Mouse (Mus musculus) monocyte, adult 5-6 weeks (primary cell): ENCODE measurements around the gene Gm20721. TPM values are rescaled to one million over a fixed set of nuclear protein-coding genes. Genes with fewer than 3 reads are reported as not detected.
"Not testable (repeated sequence)": the region's sequence is repeated elsewhere in the genome, so short reads cannot be mapped to it uniquely, and the experiment has no call there.

Experiments
- ATAC-seq: fragments of 153-309, 156-312 bp; replicated peaks from 2 replicates; pipeline ENCODE4 v1.8.0; 2017; ENCODE audit warnings: mild to moderate bottlenecking; ENCODE audit not compliant: low TSS enrichment, insufficient number of reproducible peaks, severe bottlenecking, poor library complexity, low FRiP score
- total RNA-seq: library from RNA; stranded (forward); fragments of 200-1000, 200-491, 200-594 nt; gene quantifications from 3 replicates; pipeline ENCODE4 v1.2.3, GENCODE M21; 2017

The Gm20721 gene
- total RNA-seq, 1 experiment from 2014 or later: 8.0 TPM

- no peak for ATAC-seq
These were observed 13.1 kb downstream of the Gm20721 start for GRCm38 (mm10) chr2:174333239-174333890.

- ATAC-seq: no peak
These were observed 15.1 kb downstream of the Gm20721 start for GRCm38 (mm10) chr2:174331282-174332030.

GRCm38 (mm10) chr2:174330616-174331191, 15.8 kb downstream of the Gm20721 start:
- 0 out of 2 replicates have a peak, but pooled peaks have one; percentile 15 for ATAC-seq

GRCm38 (mm10) chr2:174329663-174330615, 16.6 kb downstream of the Gm20721 start:
- no peak for ATAC-seq

GRCm38 (mm10) chr2:174328926-174329662, 17.4 kb downstream of the Gm20721 start:
- no peak for ATAC-seq

GRCm38 (mm10) chr2:174328358-174328905, 18.1 kb downstream of the Gm20721 start:
- no peak for ATAC-seq

GRCm38 (mm10) chr2:174327295-174327981, 19.1 kb downstream of the Gm20721 start:
- ATAC-seq: peak; percentile 82

- ATAC-seq: no peak
These were observed 20.0 kb downstream of the Gm20721 start for GRCm38 (mm10) chr2:174326481-174326880.

GRCm38 (mm10) chr2:174325989-174326388, 20.5 kb downstream of the Gm20721 start:
- no peak for ATAC-seq

GRCm38 (mm10) chr2:174316661-174317060, 29.9 kb downstream of the Gm20721 start:
- ATAC-seq: no peak

- not testable (repeated sequence) for ATAC-seq
These were observed 31.1 kb downstream of the Gm20721 start for GRCm38 (mm10) chr2:174315445-174315844.

GRCm38 (mm10) chr2:174312661-174313060, 33.9 kb downstream of the Gm20721 start:
- no peak for ATAC-seq

- 0 out of 2 replicates have a peak, but pooled peaks have one; percentile 51 for ATAC-seq
These were observed 34.3 kb downstream of the Gm20721 start for GRCm38 (mm10) chr2:174312118-174312647.

- no peak for ATAC-seq
These were observed 34.9 kb downstream of the Gm20721 start for GRCm38 (mm10) chr2:174311613-174312012.

GRCm38 (mm10) chr2:174310913-174311514, 35.5 kb downstream of the Gm20721 start:
- ATAC-seq: no peak

- ATAC-seq: no peak
These were observed 38.6 kb downstream of the Gm20721 start for GRCm38 (mm10) chr2:174307903-174308302.

GRCm38 (mm10) chr2:174305646-174306045, 40.9 kb downstream of the Gm20721 start:
- no peak for ATAC-seq
